Mouse (Mus musculus): ENCODE measurements around the gene Ppfibp1. TPM values are rescaled to one million over a fixed set of nuclear protein-coding genes. Genes with fewer than 3 reads are reported as not detected.
A peak's percentile ranks its signal among the peaks of the same experiment; 100 is the strongest.

Ppfibp1 gene
- polyA plus RNA-seq, 1 experiment from 2014 or later: 50.5 TPM

- ATAC-seq: no peak
- TF ChIP-seq EP300 (IDR thresholded peaks at IDR 0.05) (no peak), CTCF (IDR thresholded peaks at IDR 0.05) (no peak)
- H3K27ac ChIP-seq (ENCODE audit: low read length): no peak overlapping the region
- no peaks in the 10 kb centered on the region; the same call in 1 of the 2 replicates for H3K4me1 ChIP-seq (ENCODE audit: insufficient read depth, low read depth, low read length)
- H3K27me3 ChIP-seq (replicated peaks; ENCODE audit: insufficient read depth, low read length): no peaks in the 10 kb centered on the region
- DNase-seq (ENCODE audit: low spot score): no peak
- no peak overlapping the region for H3K4me2 ChIP-seq (replicated peaks; ENCODE audit: low read depth, low read length)
- H3K9ac ChIP-seq (replicated peaks; ENCODE audit: low read depth): no peak overlapping the region
- H3K4me3 ChIP-seq (ENCODE audit: low read depth, low read length): no peak overlapping the region
- no peaks in the 10 kb centered on the region for H3K36me3 ChIP-seq (ENCODE audit: insufficient read depth, low read length)
- no peaks in the 10 kb centered on the region for H3K9me3 ChIP-seq (ENCODE audit: low read length)
- 33% methylated on average over 1 of the region's 1 CpGs for WGBS
Measured at GRCm38 (mm10) chr6:146972740-146973139, 84.5 kb downstream of the Ppfibp1 start.

- ATAC-seq (no peak), DNase-seq (ENCODE audit: low spot score) (no peak)
- Histone ChIP-seq H3K4me3 (ENCODE audit: low read depth, low read length) (no peak overlapping the region), H3K9ac (replicated peaks; ENCODE audit: low read depth) (no peak overlapping the region), H3K9me3 (ENCODE audit: low read length) (no peaks in the 10 kb centered on the region), H3K27me3 (replicated peaks; ENCODE audit: insufficient read depth, low read length) (no peaks in the 10 kb centered on the region), H3K27ac (ENCODE audit: low read length) (no peak overlapping the region), H3K4me2 (replicated peaks; ENCODE audit: low read depth, low read length) (no peak overlapping the region), H3K4me1 (ENCODE audit: insufficient read depth, low read depth, low read length) (no peaks in the 10 kb centered on the region; the same call in 1 of the 2 replicates), H3K36me3 (ENCODE audit: insufficient read depth, low read length) (no peaks in the 10 kb centered on the region)
- TF ChIP-seq EP300 (IDR thresholded peaks at IDR 0.05) (no peak), CTCF (IDR thresholded peaks at IDR 0.05) (no peak)
- 64% methylated on average over 2 of the region's 2 CpGs for WGBS
Measured at GRCm38 (mm10) chr6:146973406-146973805, 85.1 kb downstream of the Ppfibp1 start.

- ATAC-seq (no peak), DNase-seq (ENCODE audit: low spot score) (no peak)
- H3K4me1 ChIP-seq (ENCODE audit: insufficient read depth, low read depth, low read length): peaks cover 3% of the 10 kb centered on the region; the same call in 1 of the 2 replicates
- no peak overlapping the region for H3K9ac ChIP-seq (replicated peaks; ENCODE audit: low read depth)
- H3K9me3 ChIP-seq (ENCODE audit: low read length): no peaks in the 10 kb centered on the region
- H3K4me2 ChIP-seq (replicated peaks; ENCODE audit: low read depth, low read length): no peak overlapping the region
- TF ChIP-seq CTCF (IDR thresholded peaks at IDR 0.05) (no peak), EP300 (IDR thresholded peaks at IDR 0.05) (no peak)
- H3K27me3 ChIP-seq (replicated peaks; ENCODE audit: insufficient read depth, low read length): no peaks in the 10 kb centered on the region
- no peaks in the 10 kb centered on the region for H3K36me3 ChIP-seq (ENCODE audit: insufficient read depth, low read length)
- no peak overlapping the region for H3K27ac ChIP-seq (ENCODE audit: low read length)
- no peak overlapping the region for H3K4me3 ChIP-seq (ENCODE audit: low read depth, low read length)
Measured at GRCm38 (mm10) chr6:146973830-146974229, 85.5 kb downstream of the Ppfibp1 start.

DNA sequence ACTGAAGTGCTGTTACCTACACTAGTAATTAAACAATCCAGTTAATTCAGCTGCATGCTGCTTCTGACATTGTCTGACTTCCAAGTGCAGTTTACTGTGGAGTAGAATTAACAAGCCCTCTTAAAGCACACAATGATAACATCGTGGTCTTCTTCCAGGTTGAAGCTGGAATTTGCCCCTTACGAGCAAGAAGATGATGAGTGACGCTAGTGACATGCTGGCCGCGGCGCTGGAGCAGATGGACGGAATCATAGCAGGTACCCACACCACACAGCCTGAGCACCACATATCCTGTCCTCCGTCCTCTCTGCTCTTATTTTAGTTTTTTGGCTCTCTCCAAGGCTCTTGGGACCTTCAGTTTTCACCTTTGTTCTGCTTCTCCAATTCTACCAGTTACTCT lies 88.2 kb downstream of the Ppfibp1 start:
- no peak overlapping the region for H3K4me3 ChIP-seq (ENCODE audit: low read depth, low read length)
- WGBS: 78% methylated on average over 8 of the region's 8 CpGs

GRCm38 (mm10) chr6:146978691-146979114 lies 90.4 kb downstream of the Ppfibp1 start:
- Histone ChIP-seq H3K4me1 (ENCODE audit: insufficient read depth, low read depth, low read length) (peaks cover 8% of the 10 kb centered on the region; the same call in 1 of the 2 replicates), H3K27ac (ENCODE audit: low read length) (peak overlapping the region; percentile 68; the same call in 1 of the 2 replicates), H3K36me3 (ENCODE audit: insufficient read depth, low read length) (0 out of 2 replicates have a peak, but pooled peaks cover 8% of the 10 kb centered on the region), H3K9ac (replicated peaks; ENCODE audit: low read depth) (no peak overlapping the region), H3K9me3 (ENCODE audit: low read length) (no peaks in the 10 kb centered on the region), H3K27me3 (replicated peaks; ENCODE audit: insufficient read depth, low read length) (no peaks in the 10 kb centered on the region), H3K4me3 (ENCODE audit: low read depth, low read length) (no peak overlapping the region), H3K4me2 (replicated peaks; ENCODE audit: low read depth, low read length) (no peak overlapping the region)
- peak; percentile 63 for ATAC-seq
- DNase-seq (ENCODE audit: low spot score): peak; percentile 73
- 27% methylated on average over 5 of the region's 5 CpGs for WGBS
- TF ChIP-seq EP300 (IDR thresholded peaks at IDR 0.05) (no peak), CTCF (IDR thresholded peaks at IDR 0.05) (peak; percentile 71)

More for the DNA sequence above, 88.2 kb downstream of the Ppfibp1 start:
- Histone ChIP-seq H3K9ac (replicated peaks; ENCODE audit: low read depth) (no peak overlapping the region), H3K4me1 (ENCODE audit: insufficient read depth, low read depth, low read length) (peaks cover 8% of the 10 kb centered on the region; the same call in 1 of the 2 replicates), H3K4me2 (replicated peaks; ENCODE audit: low read depth, low read length) (no peak overlapping the region), H3K36me3 (ENCODE audit: insufficient read depth, low read length) (no peaks in the 10 kb centered on the region), H3K27ac (ENCODE audit: low read length) (no peak overlapping the region), H3K9me3 (ENCODE audit: low read length) (no peaks in the 10 kb centered on the region), H3K27me3 (replicated peaks; ENCODE audit: insufficient read depth, low read length) (no peaks in the 10 kb centered on the region)
- ATAC-seq: no peak
- no peak for DNase-seq (ENCODE audit: low spot score)
- TF ChIP-seq CTCF (IDR thresholded peaks at IDR 0.05): no peak
- no peak for TF ChIP-seq EP300 (IDR thresholded peaks at IDR 0.05)

DNA sequence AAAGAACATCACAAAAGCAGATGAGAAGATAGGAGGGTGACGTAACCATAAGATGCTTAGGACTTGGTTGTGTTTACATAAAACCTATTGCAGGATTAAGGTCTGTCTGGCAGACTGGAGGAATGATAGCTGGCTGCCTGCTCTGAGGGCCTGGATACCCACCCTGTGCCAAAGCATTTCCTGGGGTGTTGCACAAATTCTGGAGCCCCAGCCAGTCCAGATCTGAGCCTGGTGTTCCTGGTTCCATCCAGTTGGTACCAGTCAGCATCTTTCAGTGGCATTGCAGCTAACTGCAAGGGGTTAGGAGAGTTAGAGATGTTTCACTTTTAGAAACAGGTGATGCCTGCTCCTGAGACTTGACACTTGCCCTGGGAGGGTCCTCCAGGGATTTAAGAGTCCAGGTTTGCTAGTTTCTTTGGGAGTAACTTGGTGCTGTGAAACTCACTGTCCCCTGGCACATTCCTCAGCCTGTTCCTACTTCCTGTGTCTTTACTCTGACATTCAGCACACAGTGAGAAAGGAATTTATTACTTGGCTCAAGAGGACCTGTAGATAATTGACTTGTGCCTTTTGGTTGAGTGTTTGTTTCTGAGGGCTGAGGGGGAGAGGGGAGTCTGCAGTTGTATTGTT lies 90.9 kb downstream of the Ppfibp1 start:
- TF ChIP-seq CTCF (IDR thresholded peaks at IDR 0.05) (no peak), EP300 (IDR thresholded peaks at IDR 0.05) (peak; percentile 75)
- Histone ChIP-seq H3K4me3 (ENCODE audit: low read depth, low read length) (no peak overlapping the region), H3K36me3 (ENCODE audit: insufficient read depth, low read length) (0 out of 2 replicates have a peak, but pooled peaks cover 8% of the 10 kb centered on the region), H3K27me3 (replicated peaks; ENCODE audit: insufficient read depth, low read length) (no peaks in the 10 kb centered on the region), H3K4me2 (replicated peaks; ENCODE audit: low read depth, low read length) (no peak overlapping the region), H3K9ac (replicated peaks; ENCODE audit: low read depth) (no peak overlapping the region), H3K4me1 (ENCODE audit: insufficient read depth, low read depth, low read length) (peaks cover 8% of the 10 kb centered on the region; the same call in 1 of the 2 replicates), H3K9me3 (ENCODE audit: low read length) (no peaks in the 10 kb centered on the region), H3K27ac (ENCODE audit: low read length) (peak overlapping the region; percentile 68)
- ATAC-seq: peak; percentile 79
- peak; percentile 59 for DNase-seq (ENCODE audit: low spot score)
- 24% methylated on average over 1 of the region's 1 CpGs for WGBS
